Mouse (Mus musculus) liver, postnatal 0 days (tissue): ENCODE data around the gene Bnc1.

ENCODE experiments used
- CTCF ChIP-seq: sonication (generic); IDR thresholded peaks from 2 replicates; pipeline ENCODE4 v1.5.1; 2016; ENCODE audit warnings: antibody characterized with exemption, low read depth
- EP300 ChIP-seq: IDR thresholded peaks from 2 replicates; pipeline ENCODE4 v1.6.1; 2016; ENCODE audit warnings: antibody characterized with exemption, low read depth, mild to moderate bottlenecking

DNA sequence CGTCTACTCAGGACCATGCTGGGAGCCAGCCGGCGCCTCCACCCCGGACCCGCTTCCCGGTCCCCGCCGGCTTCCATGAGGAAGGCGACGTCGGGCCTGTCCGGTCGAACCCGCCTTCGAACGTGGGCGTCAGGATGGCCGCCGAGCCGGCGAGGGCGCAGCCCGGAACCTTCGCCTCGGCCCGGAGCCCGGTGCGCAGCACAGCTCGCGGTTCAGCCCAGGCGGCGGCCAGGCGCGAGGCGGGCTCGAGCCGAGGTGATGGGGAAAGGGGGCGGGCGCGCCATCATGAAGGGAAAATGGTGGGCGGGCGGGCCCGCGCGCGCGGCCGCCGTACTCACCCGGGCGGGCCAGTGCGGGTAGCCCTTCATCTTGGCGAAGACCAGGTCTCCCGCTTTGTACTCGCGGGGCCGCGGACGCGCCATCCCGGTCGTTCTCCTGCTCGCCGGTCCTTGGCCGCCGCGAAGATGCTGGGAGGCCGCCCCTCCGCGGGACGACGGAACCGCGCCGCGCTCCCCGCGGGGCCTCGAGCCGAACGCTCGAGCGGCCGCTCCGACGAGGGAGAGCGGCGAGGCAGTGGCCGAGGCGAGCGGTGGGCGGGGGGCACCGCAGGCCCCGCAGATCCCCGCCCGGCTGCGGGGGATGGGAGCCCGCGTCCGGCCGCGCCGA is 58.4 kb downstream of the Bnc1 start:
- TF ChIP-seq CTCF (no peak), EP300 (no peak)
